Mouse (Mus musculus): ENCODE results near the gene Acsl3. TPM values are rescaled to one million over a fixed set of nuclear protein-coding genes. Genes with fewer than 3 reads are reported as not detected.

The Acsl3 gene
- polyA plus RNA-seq, 1 experiment from 2014 or later, result 79.6 TPM

DNA sequence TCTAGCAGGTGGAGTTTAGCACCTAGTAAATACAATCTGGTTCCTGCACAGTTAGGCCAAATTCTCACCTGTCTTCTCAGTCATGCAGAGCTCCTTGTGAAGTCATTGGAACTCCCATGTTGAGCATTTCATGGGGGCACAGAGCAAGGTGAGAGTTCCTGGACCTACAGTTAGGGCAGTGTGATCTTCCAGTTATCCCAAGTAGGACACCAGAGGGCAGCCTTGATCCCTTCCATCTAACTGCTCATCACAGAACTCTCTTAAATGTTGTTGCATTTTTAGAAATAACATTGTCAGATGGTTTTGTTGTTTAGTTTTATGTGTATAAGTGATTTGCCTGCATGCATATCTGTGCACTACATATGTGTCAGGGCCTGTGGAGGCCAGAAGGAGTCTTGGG, 29.2 kb downstream of the Acsl3 start:
- 0 out of 2 replicates have a peak, but pooled peaks cover 6% of the 10 kb centered on the region for H3K4me1 ChIP-seq (replicated peaks)
- H3K4me2 ChIP-seq, result no peak overlapping the region
- no peak overlapping the region for H3K27ac ChIP-seq (ENCODE audit: poor library complexity, severe bottlenecking)
- H3K4me3 ChIP-seq, result no peak overlapping the region
- no peaks in the 10 kb centered on the region for H3K9me3 ChIP-seq (replicated peaks)
- H3K27me3 ChIP-seq (replicated peaks), result no peaks in the 10 kb centered on the region
- no peak for ATAC-seq (ENCODE audit: insufficient number of reproducible peaks, low FRiP score)
- peaks cover 27% of the 10 kb centered on the region for H3K36me3 ChIP-seq
- H3K9ac ChIP-seq, result no peak overlapping the region

DNA sequence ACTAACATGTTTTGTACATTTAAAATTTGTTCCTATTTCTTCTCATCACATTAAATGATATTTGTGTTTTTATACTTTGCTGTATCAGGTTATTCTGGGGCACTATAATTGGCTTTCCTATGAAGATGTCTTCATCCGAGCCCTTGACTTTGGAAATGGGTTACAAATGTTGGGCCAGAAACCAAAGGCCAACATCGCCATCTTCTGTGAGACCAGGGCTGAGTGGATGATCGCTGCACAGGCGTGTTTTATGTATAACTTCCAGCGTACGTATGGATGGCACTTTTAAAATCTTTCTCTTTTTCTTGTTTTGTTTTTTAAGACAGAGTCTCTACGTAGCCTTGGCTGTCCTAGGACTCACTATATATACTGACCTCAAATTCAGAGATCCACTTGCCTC, 30.5 kb downstream of the Acsl3 start:
- 85% methylated on average over 7 of the region's 7 CpGs for WGBS
- H3K4me1 ChIP-seq (replicated peaks), result 0 out of 2 replicates have a peak, but pooled peaks cover 6% of the 10 kb centered on the region
- no peak overlapping the region for H3K4me3 ChIP-seq
- H3K27ac ChIP-seq (ENCODE audit: poor library complexity, severe bottlenecking), result no peak overlapping the region
- peaks cover 30% of the 10 kb centered on the region for H3K36me3 ChIP-seq
- H3K4me2 ChIP-seq, result no peak overlapping the region
- ATAC-seq (ENCODE audit: insufficient number of reproducible peaks, low FRiP score), result no peak
- no peaks in the 10 kb centered on the region for H3K27me3 ChIP-seq (replicated peaks)
- no peaks in the 10 kb centered on the region for H3K9me3 ChIP-seq (replicated peaks)
- H3K9ac ChIP-seq, result no peak overlapping the region

DNA sequence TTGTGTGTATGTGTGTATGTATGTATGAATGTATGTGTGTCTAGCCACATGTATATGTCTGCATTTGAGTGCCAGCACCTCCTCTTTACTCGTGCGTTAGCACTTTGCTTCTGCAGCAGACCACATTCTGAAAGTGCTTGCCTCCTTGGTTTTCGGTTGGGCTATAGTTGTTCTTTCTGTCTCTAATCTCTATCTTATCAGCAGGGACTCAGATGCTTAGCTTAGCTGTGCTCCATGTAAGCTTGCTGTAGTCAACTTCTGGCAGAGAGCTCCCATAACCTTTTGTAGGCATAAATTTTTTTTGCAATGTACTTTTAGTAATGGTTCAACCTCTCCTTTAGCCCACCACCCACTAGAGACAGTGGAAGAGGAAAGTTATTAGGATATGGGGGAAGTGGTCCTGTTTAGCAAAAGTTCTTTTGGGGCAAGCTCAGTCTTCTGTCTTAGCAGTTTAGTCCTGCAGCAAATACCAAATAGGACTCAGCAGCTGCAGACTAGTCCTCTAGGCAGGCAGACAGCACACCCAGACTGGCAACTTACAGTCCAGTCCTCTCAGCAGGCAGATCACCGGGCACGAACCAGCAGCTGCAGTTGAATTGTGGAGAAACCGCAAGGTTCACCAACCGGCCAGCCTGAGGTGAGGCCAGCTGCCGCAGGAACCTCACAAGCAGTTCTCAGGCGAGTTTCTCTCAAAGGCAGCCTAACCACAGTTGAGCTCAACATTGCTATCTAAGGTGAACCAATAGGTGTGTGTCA, 37.1 kb downstream of the Acsl3 start:
- Histone ChIP-seq H3K4me3 (no peak overlapping the region), H3K27me3 (replicated peaks) (no peaks in the 10 kb centered on the region), H3K9ac (no peak overlapping the region), H3K4me1 (replicated peaks) (peaks cover 8% of the 10 kb centered on the region), H3K4me2 (no peak overlapping the region), H3K9me3 (replicated peaks) (no peaks in the 10 kb centered on the region), H3K27ac (ENCODE audit: poor library complexity, severe bottlenecking) (no peak overlapping the region), H3K36me3 (peaks cover 74% of the 10 kb centered on the region)
- no peak for ATAC-seq (ENCODE audit: insufficient number of reproducible peaks, low FRiP score)
- 74% methylated on average over 9 of the region's 9 CpGs for WGBS

GRCm38 (mm10) chr1:78696305-78696704, 38.7 kb downstream of the Acsl3 start:
- no peak overlapping the region for H3K27ac ChIP-seq (ENCODE audit: poor library complexity, severe bottlenecking)
- no peak overlapping the region for H3K9ac ChIP-seq
- no peaks in the 10 kb centered on the region for H3K9me3 ChIP-seq (replicated peaks)
- H3K36me3 ChIP-seq, result peaks cover 69% of the 10 kb centered on the region
- 87% methylated on average over 2 of the region's 2 CpGs for WGBS
- peaks cover 8% of the 10 kb centered on the region for H3K4me1 ChIP-seq (replicated peaks)
- no peak overlapping the region for H3K4me2 ChIP-seq
- no peak for ATAC-seq (ENCODE audit: insufficient number of reproducible peaks, low FRiP score)
- no peaks in the 10 kb centered on the region for H3K27me3 ChIP-seq (replicated peaks)
- no peak overlapping the region for H3K4me3 ChIP-seq

- H3K4me1 ChIP-seq (replicated peaks), result peaks cover 8% of the 10 kb centered on the region
- WGBS, result 89% methylated on average over 5 of the region's 5 CpGs
- no peaks in the 10 kb centered on the region for H3K9me3 ChIP-seq (replicated peaks)
- ATAC-seq (ENCODE audit: insufficient number of reproducible peaks, low FRiP score), result no peak
- H3K4me2 ChIP-seq, result no peak overlapping the region
- H3K4me3 ChIP-seq, result no peak overlapping the region
- H3K9ac ChIP-seq, result no peak overlapping the region
- no peaks in the 10 kb centered on the region for H3K27me3 ChIP-seq (replicated peaks)
- H3K27ac ChIP-seq (ENCODE audit: poor library complexity, severe bottlenecking), result no peak overlapping the region
- H3K36me3 ChIP-seq, result peaks cover 71% of the 10 kb centered on the region
Measured at GRCm38 (mm10) chr1:78696903-78697302, 39.3 kb downstream of the Acsl3 start.

- peaks cover 72% of the 10 kb centered on the region for H3K36me3 ChIP-seq
Measured at GRCm38 (mm10) chr1:78698138-78698537, 40.5 kb downstream of the Acsl3 start.

GRCm38 (mm10) chr1:78701740-78702139, 44.1 kb downstream of the Acsl3 start:
- no peaks in the 10 kb centered on the region for H3K27me3 ChIP-seq (replicated peaks)
- no peaks in the 10 kb centered on the region for H3K4me1 ChIP-seq (replicated peaks)
- H3K36me3 ChIP-seq, result peaks cover 77% of the 10 kb centered on the region
- no peak overlapping the region for H3K4me3 ChIP-seq
- H3K9me3 ChIP-seq (replicated peaks), result no peaks in the 10 kb centered on the region
- no peak overlapping the region for H3K27ac ChIP-seq (ENCODE audit: poor library complexity, severe bottlenecking)
- no peak overlapping the region for H3K9ac ChIP-seq
- WGBS, result 91% methylated on average over 3 of the region's 3 CpGs
- H3K4me2 ChIP-seq, result no peak overlapping the region
- ATAC-seq (ENCODE audit: insufficient number of reproducible peaks, low FRiP score), result no peak

More at GRCm38 (mm10) chr1:78698138-78698537, 40.5 kb downstream of the Acsl3 start:
- no peak overlapping the region for H3K4me3 ChIP-seq
- no peaks in the 10 kb centered on the region for H3K27me3 ChIP-seq (replicated peaks)
- H3K4me1 ChIP-seq (replicated peaks), result peaks cover 8% of the 10 kb centered on the region
- H3K4me2 ChIP-seq, result no peak overlapping the region
- H3K27ac ChIP-seq (ENCODE audit: poor library complexity, severe bottlenecking), result no peak overlapping the region
- no peaks in the 10 kb centered on the region for H3K9me3 ChIP-seq (replicated peaks)
- WGBS, result 81% methylated on average over 6 of the region's 6 CpGs
- no peak overlapping the region for H3K9ac ChIP-seq
- ATAC-seq (ENCODE audit: insufficient number of reproducible peaks, low FRiP score), result no peak

- Histone ChIP-seq H3K9me3 (replicated peaks) (no peaks in the 10 kb centered on the region), H3K4me1 (replicated peaks) (no peaks in the 10 kb centered on the region), H3K4me2 (no peak overlapping the region), H3K4me3 (no peak overlapping the region), H3K27ac (ENCODE audit: poor library complexity, severe bottlenecking) (no peak overlapping the region), H3K9ac (no peak overlapping the region), H3K36me3 (peaks cover 72% of the 10 kb centered on the region), H3K27me3 (replicated peaks) (no peaks in the 10 kb centered on the region)
- no peak for ATAC-seq (ENCODE audit: insufficient number of reproducible peaks, low FRiP score)
- WGBS, result 75% methylated on average over 14 of the region's 14 CpGs
Measured at GRCm38 (mm10) chr1:78702282-78702963, 44.8 kb downstream of the Acsl3 start.

GRCm38 (mm10) chr1:78702964-78703285, 45.3 kb downstream of the Acsl3 start:
- Histone ChIP-seq H3K36me3 (peaks cover 69% of the 10 kb centered on the region), H3K27me3 (replicated peaks) (no peaks in the 10 kb centered on the region), H3K27ac (ENCODE audit: poor library complexity, severe bottlenecking) (no peak overlapping the region), H3K9me3 (replicated peaks) (no peaks in the 10 kb centered on the region), H3K9ac (no peak overlapping the region), H3K4me3 (no peak overlapping the region), H3K4me2 (no peak overlapping the region), H3K4me1 (replicated peaks) (no peaks in the 10 kb centered on the region)
- 81% methylated on average over 2 of the region's 2 CpGs for WGBS
- no peak for ATAC-seq (ENCODE audit: insufficient number of reproducible peaks, low FRiP score)

DNA sequence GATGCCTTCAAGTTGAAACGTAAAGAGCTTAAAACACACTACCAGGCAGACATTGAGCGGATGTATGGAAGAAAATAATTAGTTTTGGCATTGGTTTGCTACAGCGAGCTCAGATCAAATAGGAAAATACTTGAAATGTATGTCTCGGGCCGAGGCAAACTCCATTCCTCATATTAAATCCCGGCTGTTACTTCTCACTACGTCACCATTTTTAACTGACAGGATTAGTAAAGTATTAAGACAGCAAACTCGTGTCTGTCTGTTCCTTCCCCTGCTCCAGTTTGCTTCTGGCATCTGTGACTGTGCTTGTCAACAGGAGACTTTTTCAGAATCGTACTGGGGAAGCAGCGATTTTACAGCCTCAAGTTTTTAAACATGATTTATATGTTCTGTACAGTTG, 48.7 kb downstream of the Acsl3 start:
- ATAC-seq (ENCODE audit: insufficient number of reproducible peaks, low FRiP score), result no peak
- no peak overlapping the region for H3K27ac ChIP-seq (ENCODE audit: poor library complexity, severe bottlenecking)
- WGBS, result 78% methylated on average over 10 of the region's 10 CpGs
- peaks cover 46% of the 10 kb centered on the region for H3K36me3 ChIP-seq
- H3K9me3 ChIP-seq (replicated peaks), result no peaks in the 10 kb centered on the region
- H3K4me3 ChIP-seq, result no peak overlapping the region
- H3K4me2 ChIP-seq, result no peak overlapping the region
- H3K4me1 ChIP-seq (replicated peaks), result no peaks in the 10 kb centered on the region
- no peaks in the 10 kb centered on the region for H3K27me3 ChIP-seq (replicated peaks)
- no peak overlapping the region for H3K9ac ChIP-seq

DNA sequence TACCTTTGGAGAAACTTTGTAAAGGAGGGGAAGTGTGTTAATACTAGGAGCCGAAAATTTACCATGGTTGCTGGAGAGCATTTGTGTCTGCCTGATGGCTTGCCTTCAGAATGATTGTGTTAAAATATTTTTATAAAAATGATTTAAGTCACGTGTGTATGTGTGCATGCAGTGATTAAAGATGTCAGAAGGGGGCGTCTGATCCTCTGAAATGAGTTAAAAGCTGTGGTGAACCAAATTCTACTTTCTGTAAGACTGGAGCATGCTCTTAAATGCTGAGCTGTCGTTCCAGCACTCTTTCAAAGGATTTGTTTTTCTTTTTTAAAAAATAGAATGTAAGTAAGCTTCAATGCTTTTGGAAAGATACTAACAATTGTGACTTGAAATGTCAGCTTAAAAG, 49.7 kb downstream of the Acsl3 start:
- no peaks in the 10 kb centered on the region for H3K9me3 ChIP-seq (replicated peaks)
- peaks cover 37% of the 10 kb centered on the region for H3K36me3 ChIP-seq
- 67% methylated on average over 4 of the region's 4 CpGs for WGBS
- H3K27ac ChIP-seq (ENCODE audit: poor library complexity, severe bottlenecking), result no peak overlapping the region
- ATAC-seq (ENCODE audit: insufficient number of reproducible peaks, low FRiP score), result no peak
- H3K4me3 ChIP-seq, result no peak overlapping the region
- H3K4me2 ChIP-seq, result no peak overlapping the region
- H3K4me1 ChIP-seq (replicated peaks), result no peaks in the 10 kb centered on the region
- H3K27me3 ChIP-seq (replicated peaks), result no peaks in the 10 kb centered on the region
- H3K9ac ChIP-seq, result no peak overlapping the region
